Mouse (Mus musculus) adrenal gland, adult 18-20 months (tissue): ENCODE measurements around the gene Znrd1as. TPM values are rescaled to one million over a fixed set of nuclear protein-coding genes. Genes with fewer than 3 reads are reported as not detected.

Source experiments
- DNase-seq, 2 experiments: peaks; one replicate each; pipeline ENCODE4 v3.0.0; 2021 to 2022; ENCODE audit warnings: low spot score in 2 of 2
- long read RNA-seq, 2 experiments: library from polyadenylated mRNA; stranded (forward); transcript quantifications; one replicate each; pipeline ENCODE4 v2.0.0; 2021
- total RNA-seq, 2 experiments: library from RNA; stranded (reverse); gene quantifications; 1 replicate in 1 of 2; 2 replicates in 1 of 2; pipeline ENCODE4 v1.2.3; 2021

Znrd1as gene
- 10 to 100 TPM; 12.4 to 13.3 TPM for total RNA-seq
- long read RNA-seq, experiment 1, partial matches to known transcripts, result 0 of 3 reads
- long read RNA-seq, experiment 1, other reads (novel, unspliced or antisense), result 0 of 3 reads
- long read RNA-seq, experiment 2, transcript Znrd1as-201 (3 exons, 976 nt), result major isoform, 10 of 11 reads
- long read RNA-seq, experiment 2, partial matches to known transcripts, result 0 of 11 reads
- long read RNA-seq, experiment 2, other reads (novel, unspliced or antisense), result 1 of 11 reads

GRCm38 (mm10) chr17:36957999-36958743 lies at the start of gene Znrd1as, which contains the start of gene Znrd1:
Gene Znrd1as, plus strand, starts transcription at chr17:36958592.
Gene Znrd1, minus strand, starts transcription at chr17:36958559.
- DNase-seq, result peak; percentile 83 to 88

GRCm38 (mm10) chr17:36909802-36910201 lies 48.6 kb upstream of the Znrd1as start:
- no peak for DNase-seq

- DNase-seq, result no peak
These were observed 46.4 kb upstream of the Znrd1as start for GRCm38 (mm10) chr17:36912031-36912430.

- peak; percentile 69 to 79 for DNase-seq
These were observed 44.3 kb upstream of the Znrd1as start for GRCm38 (mm10) chr17:36914108-36914507.

- DNase-seq, result peak; percentile 67 to 70
These were observed 43.3 kb upstream of the Znrd1as start for GRCm38 (mm10) chr17:36915076-36915475.

- DNase-seq, result peak; percentile 39 to 61
These were observed 38.2 kb upstream of the Znrd1as start for GRCm38 (mm10) chr17:36920239-36920638.

GRCm38 (mm10) chr17:36922715-36923114 lies 35.7 kb upstream of the Znrd1as start:
- no peak for DNase-seq

- no peak for DNase-seq
These were observed 34.9 kb upstream of the Znrd1as start for GRCm38 (mm10) chr17:36923491-36923890.

- DNase-seq, result no peak
These were observed 30.8 kb upstream of the Znrd1as start for GRCm38 (mm10) chr17:36927496-36928120.

- no peak for DNase-seq
These were observed 29.0 kb upstream of the Znrd1as start for GRCm38 (mm10) chr17:36929236-36929932.

GRCm38 (mm10) chr17:36930233-36930632 lies 28.2 kb upstream of the Znrd1as start:
- no peak for DNase-seq

GRCm38 (mm10) chr17:36931130-36931529 lies 27.3 kb upstream of the Znrd1as start:
- DNase-seq, result no peak

GRCm38 (mm10) chr17:36931806-36932205 lies 26.6 kb upstream of the Znrd1as start:
- DNase-seq, result peak in 1 of 2 experiments; percentile 21

GRCm38 (mm10) chr17:36938056-36938455 lies 20.3 kb upstream of the Znrd1as start:
- peak in 1 of 2 experiments; percentile 56 for DNase-seq

- no peak for DNase-seq
These were observed 16.0 kb upstream of the Znrd1as start for GRCm38 (mm10) chr17:36942391-36942790.

- no peak for DNase-seq
These were observed 15.5 kb upstream of the Znrd1as start, which contains the start of gene Rnf39 for GRCm38 (mm10) chr17:36942791-36943471. Gene Rnf39, plus strand, starts transcription at chr17:36942918.

- DNase-seq, result no peak
These were observed 14.7 kb upstream of the Znrd1as start for GRCm38 (mm10) chr17:36943691-36944090.

GRCm38 (mm10) chr17:36944121-36944775 lies 14.1 kb upstream of the Znrd1as start:
- DNase-seq, result no peak

- peak; percentile 64 to 69 for DNase-seq
These were observed 11.2 kb upstream of the Znrd1as start for GRCm38 (mm10) chr17:36947051-36947819.
